Mouse (Mus musculus) bone marrow macrophage, adult 2 months (primary cell): ENCODE results near the gene Arl9.

Experiments used
- CTCF ChIP-seq: IDR thresholded peaks from 2 replicates; pipeline ENCODE4 v1.5.1; 2012; ENCODE audit warnings: low read depth, mild to moderate bottlenecking, low read length, moderate library complexity
- POLR2A ChIP-seq: IDR thresholded peaks from 2 replicates; pipeline ENCODE4 v1.6.1; 2012; ENCODE audit warnings: mild to moderate bottlenecking, low read depth, low read length, borderline replicate concordance

DNA sequence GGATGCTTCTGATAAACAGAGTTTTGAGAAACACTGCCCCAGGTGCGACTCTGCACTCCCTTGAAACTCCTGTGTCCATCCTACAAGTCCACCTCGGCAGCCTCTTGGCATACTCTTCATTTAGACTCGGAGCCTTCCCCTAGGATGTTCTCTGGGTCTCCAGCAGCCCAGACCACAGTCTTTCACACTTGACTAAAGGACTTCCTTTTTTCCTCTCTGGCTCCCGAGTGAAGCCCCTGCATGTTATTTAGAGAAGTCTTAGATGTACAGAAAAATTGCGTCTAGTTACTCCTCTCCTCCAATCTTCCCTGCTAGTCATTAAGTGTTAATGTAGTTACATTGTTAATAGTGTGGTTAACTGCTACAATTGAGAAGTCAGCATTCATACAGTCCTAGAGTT is 40.5 kb downstream of the Arl9 start:
- TF ChIP-seq CTCF: no peak
- no peak for TF ChIP-seq POLR2A
